Mouse (Mus musculus) thymus, adult 2 months (tissue): Measurements from ENCODE around the gene Dgke.

Source experiments
- CTCF ChIP-seq: fragments of 200-500 bp; IDR thresholded peaks from 2 replicates; pipeline ENCODE4 v1.5.1; 2012; ENCODE audit warnings: mild to moderate bottlenecking, control low read depth, low read length, moderate library complexity, borderline replicate concordance; ENCODE audit not compliant: control insufficient read depth, poor library complexity, insufficient read depth; ENCODE audit errors: extremely low read depth
- POLR2A ChIP-seq: fragments of 200-500 bp; IDR thresholded peaks from 2 replicates; pipeline ENCODE4 v1.6.1; 2012; ENCODE audit warnings: mild to moderate bottlenecking, low read length, control low read depth, moderate library complexity; ENCODE audit not compliant: control insufficient read depth, poor library complexity, insufficient read depth; ENCODE audit errors: extremely low read depth

- TF ChIP-seq CTCF (no peak), POLR2A (no peak)
Observed at GRCm38 (mm10) chr11:89012241-89012640, 54.4 kb downstream of the Dgke start.
